Mouse (Mus musculus): ENCODE measurements around the gene Fubp3. TPM values are rescaled to one million over a fixed set of nuclear protein-coding genes. Genes with fewer than 3 reads are reported as not detected.

The Fubp3 gene
- polyA plus RNA-seq, 1 experiment, result 23.6 TPM

GRCm38 (mm10) chr2:31663804-31664180 is 91.3 kb downstream of the Fubp3 start:
- TF ChIP-seq CTCF (conservative IDR thresholded peaks at IDR 0.05; ENCODE audit: insufficient read depth, insufficient read length, low read depth, low read length) (no peak), POLR2A (IDR thresholded peaks at IDR 0.05; ENCODE audit: low read depth, low read length) (no peak)
- Histone ChIP-seq H3K4me3 (ENCODE audit: insufficient read depth, low read depth, low read length) (no peak overlapping the region), H3K27me3 (replicated peaks; ENCODE audit: control insufficient read depth, insufficient read depth, low read length) (no peaks in the 10 kb centered on the region), H3K4me1 (ENCODE audit: control insufficient read depth, insufficient read depth, low read length) (peaks cover 3% of the 10 kb centered on the region; the same call in 1 of the 2 replicates), H3K36me3 (ENCODE audit: control insufficient read depth, insufficient read depth, low read length) (no peaks in the 10 kb centered on the region), H3K27ac (ENCODE audit: insufficient read depth, low read depth, low read length) (no peak overlapping the region)
- 31% methylated on average over 1 of the region's 1 CpGs for WGBS
- DNase-seq, result peak; percentile 73

Other genes with a start within 250 kb of the Fubp3 start
- gene Ass1, start 102.4 kb upstream of the Fubp3 start, polyA plus RNA-seq (2012; rRNA removed), result 2,247 and 2,656 TPM in 2 replicates
- gene Prdm12, start 67.4 kb downstream of the Fubp3 start, polyA plus RNA-seq (2012; rRNA removed), result not detected in 2 replicates
- gene Exosc2, start 98.1 kb downstream of the Fubp3 start, polyA plus RNA-seq (2012; rRNA removed), result 9.8 and 11.4 TPM in 2 replicates
- 30.5 and 38.6 TPM in 2 replicates for gene Abl1, start 115.7 kb downstream of the Fubp3 start, polyA plus RNA-seq (2012; rRNA removed)
- gene Qrfp, start 237.9 kb downstream of the Fubp3 start, polyA plus RNA-seq (2012; rRNA removed), result 0.05 and 0.11 TPM in 2 replicates

Measured in kidney, adult 2 months (tissue).